Mouse (Mus musculus) intestine, embryonic 15.5 days (tissue): ENCODE data around the gene Pttg1ip. TPM values are rescaled to one million over a fixed set of nuclear protein-coding genes. Genes with fewer than 3 reads are reported as not detected.

Experiments
- ATAC-seq: fragments of 200-750 bp; cut with Nextera tagmentation; 2 replicates; pipeline ENCODE4 v1.8.0; 2017; ENCODE audit warnings: moderate TSS enrichment, moderate library complexity
- H3K27ac ChIP-seq: fragments of 300-500 bp; sonication (generic); 2 replicates; pipeline ENCODE4 v1.5.1; 2015; ENCODE audit warnings: mild to moderate bottlenecking, inconsistent platforms
- H3K27me3 ChIP-seq: fragments of 300-500 bp; sonication (generic); replicated peaks from 2 replicates; pipeline ENCODE4 v1.6.1; 2015; ENCODE audit warnings: inconsistent platforms
- H3K36me3 ChIP-seq: fragments of 300-500 bp; sonication (generic); 2 replicates; pipeline ENCODE4 v1.6.1; 2015; ENCODE audit warnings: inconsistent platforms
- H3K4me1 ChIP-seq: fragments of 300-500 bp; sonication (generic); replicated peaks from 2 replicates; pipeline ENCODE4 v1.6.1; 2015; ENCODE audit warnings: inconsistent platforms
- H3K4me2 ChIP-seq: fragments of 300-500 bp; sonication (generic); replicated peaks from 2 replicates; pipeline ENCODE4 v1.6.1; 2015; ENCODE audit warnings: mild to moderate bottlenecking, inconsistent platforms
- H3K4me3 ChIP-seq: fragments of 300-500 bp; sonication (generic); replicated peaks from 2 replicates; pipeline ENCODE4 v1.5.1; 2015; ENCODE audit warnings: inconsistent platforms
- H3K9ac ChIP-seq: fragments of 300-500 bp; sonication (generic); 2 replicates; pipeline ENCODE4 v1.6.1; 2015; ENCODE audit warnings: inconsistent platforms
- H3K9me3 ChIP-seq: fragments of 300-500 bp; sonication (generic); 2 replicates; pipeline ENCODE4 v1.6.1; 2016; ENCODE audit warnings: inconsistent platforms
- WGBS: fragments of 180-500 bp; shearing (Covaris S2); methylation state at CpG from one replicate; pipeline ENCODE4 v1.1.7; 2015; 5-methylcytosine and 5-hydroxymethylcytosine counted together
- polyA plus RNA-seq: library from polyadenylated mRNA; unstranded; fragments of >200 nt; fragmentation: Nextera tagmentation; extraction: Ambion mirVana; gene quantifications from 2 replicates; pipeline ENCODE4 v1.2.1, GENCODE M21; 2015

The Pttg1ip gene
- polyA plus RNA-seq, 1 experiment from 2014 or later, result 146 TPM

DNA sequence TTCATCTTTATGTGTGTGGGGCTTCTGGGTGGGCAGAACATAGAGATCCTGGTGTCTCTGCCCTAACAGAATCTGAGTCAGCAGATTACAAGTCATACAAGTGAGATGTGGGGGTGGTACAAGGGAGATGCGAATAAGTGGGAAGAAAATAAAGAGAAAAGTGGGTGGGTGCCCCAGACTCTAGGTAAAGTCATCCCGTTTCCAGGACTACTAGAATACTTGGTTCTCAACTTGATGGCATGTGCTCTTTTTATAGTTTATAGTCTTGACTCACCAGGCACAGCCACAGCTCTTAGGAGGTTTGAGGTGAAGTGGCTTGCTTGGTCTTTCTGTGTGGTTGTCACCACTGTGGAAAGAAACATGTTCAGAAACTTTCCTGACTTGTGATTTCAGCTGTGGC, 14.5 kb downstream of the Pttg1ip start:
- Histone ChIP-seq H3K36me3 (peaks cover 49% of the 10 kb centered on the region), H3K27me3 (no peaks in the 10 kb centered on the region), H3K9ac (no peak overlapping the region), H3K4me2 (no peak overlapping the region), H3K4me1 (no peaks in the 10 kb centered on the region), H3K9me3 (no peaks in the 10 kb centered on the region), H3K27ac (no peak overlapping the region), H3K4me3 (no peak overlapping the region)
- ATAC-seq, result no peak
- 90% methylated on average over 2 of the region's 2 CpGs for WGBS

DNA sequence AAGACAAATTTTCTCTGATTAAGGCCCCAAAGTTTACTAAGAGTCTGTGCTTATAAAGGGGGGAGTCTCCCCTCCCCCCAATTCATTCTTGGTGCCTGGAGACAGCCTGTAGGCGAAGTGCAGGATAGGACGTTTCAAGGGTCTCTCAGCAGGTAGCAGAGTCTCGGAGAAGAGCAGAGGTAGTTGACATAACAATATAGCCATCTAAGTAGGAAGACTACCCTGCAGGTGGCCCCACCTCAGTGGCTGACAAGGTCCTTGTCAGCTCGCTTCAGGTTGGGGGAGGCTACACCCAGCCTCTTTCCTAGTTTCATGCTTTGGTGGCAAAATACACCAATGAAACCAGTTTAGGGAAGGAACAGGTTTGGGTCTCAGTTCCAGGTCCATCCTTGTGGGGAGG, 21.5 kb downstream of the Pttg1ip start:
- no peak for ATAC-seq
- Histone ChIP-seq H3K4me3 (no peak overlapping the region), H3K27ac (no peak overlapping the region), H3K27me3 (no peaks in the 10 kb centered on the region), H3K9me3 (no peaks in the 10 kb centered on the region), H3K9ac (no peak overlapping the region), H3K4me2 (no peak overlapping the region), H3K4me1 (0 out of 2 replicates have a peak, but pooled peaks cover 11% of the 10 kb centered on the region), H3K36me3 (peaks cover 3% of the 10 kb centered on the region; the same call in 1 of the 2 replicates)
- 66% methylated on average over 4 of the region's 4 CpGs for WGBS

DNA sequence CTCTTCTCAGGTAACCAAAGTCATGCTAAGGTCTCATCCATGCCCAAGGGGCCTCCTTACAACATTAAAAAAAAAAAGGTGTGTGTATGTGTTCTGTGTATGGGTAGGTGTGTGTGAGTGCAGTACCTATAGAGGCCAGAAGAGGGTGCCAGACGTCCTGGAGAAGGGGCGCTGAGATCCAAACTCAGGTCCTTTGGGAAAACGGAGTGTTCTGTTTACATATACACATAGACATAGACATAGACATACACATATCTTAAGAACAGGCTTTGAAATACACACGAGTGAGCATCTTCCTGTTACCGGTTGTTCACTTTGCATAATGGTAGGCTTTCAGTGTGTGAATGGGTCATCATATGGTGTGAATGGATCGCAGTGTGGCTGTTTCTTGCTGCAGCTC, 22.6 kb downstream of the Pttg1ip start:
- no peaks in the 10 kb centered on the region for H3K9me3 ChIP-seq
- H3K27ac ChIP-seq, result no peak overlapping the region
- no peak for ATAC-seq
- no peak overlapping the region for H3K4me2 ChIP-seq
- no peak overlapping the region for H3K4me3 ChIP-seq
- WGBS, result 85% methylated on average over 6 of the region's 6 CpGs
- H3K27me3 ChIP-seq, result no peaks in the 10 kb centered on the region
- no peak overlapping the region for H3K9ac ChIP-seq
- H3K36me3 ChIP-seq, result 0 out of 2 replicates have a peak, but pooled peaks cover 4% of the 10 kb centered on the region
- H3K4me1 ChIP-seq, result 0 out of 2 replicates have a peak, but pooled peaks cover 11% of the 10 kb centered on the region

DNA sequence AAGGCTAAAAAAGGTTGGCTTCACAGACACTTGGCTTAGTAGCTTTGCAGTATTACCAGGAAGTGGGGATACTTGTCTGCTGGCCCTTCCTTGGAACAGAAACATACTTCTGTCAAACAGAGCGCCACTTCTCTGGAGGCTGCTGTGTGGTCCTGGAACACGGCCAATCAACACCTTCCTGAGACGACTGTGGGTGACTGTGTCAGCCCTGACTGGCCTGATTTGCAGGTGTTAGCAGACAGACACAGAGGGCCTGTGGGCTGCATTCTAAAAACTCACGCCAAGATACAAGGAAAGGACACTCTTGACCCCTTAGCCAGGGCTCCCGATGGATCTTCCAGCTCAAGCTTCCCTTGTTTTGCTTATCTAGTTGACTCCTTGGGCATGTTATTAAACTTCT, 23.4 kb downstream of the Pttg1ip start:
- 0 out of 2 replicates have a peak, but pooled peaks cover 11% of the 10 kb centered on the region for H3K4me1 ChIP-seq
- WGBS, result 65% methylated on average over 5 of the region's 5 CpGs
- 0 out of 2 replicates have a peak, but pooled peaks cover 4% of the 10 kb centered on the region for H3K36me3 ChIP-seq
- no peak overlapping the region for H3K4me3 ChIP-seq
- no peaks in the 10 kb centered on the region for H3K27me3 ChIP-seq
- H3K27ac ChIP-seq, result 0 out of 2 replicates have a peak overlapping the region, but pooled peaks have one; percentile 32
- H3K9me3 ChIP-seq, result no peaks in the 10 kb centered on the region
- ATAC-seq, result no peak
- H3K4me2 ChIP-seq, result no peak overlapping the region
- no peak overlapping the region for H3K9ac ChIP-seq

DNA sequence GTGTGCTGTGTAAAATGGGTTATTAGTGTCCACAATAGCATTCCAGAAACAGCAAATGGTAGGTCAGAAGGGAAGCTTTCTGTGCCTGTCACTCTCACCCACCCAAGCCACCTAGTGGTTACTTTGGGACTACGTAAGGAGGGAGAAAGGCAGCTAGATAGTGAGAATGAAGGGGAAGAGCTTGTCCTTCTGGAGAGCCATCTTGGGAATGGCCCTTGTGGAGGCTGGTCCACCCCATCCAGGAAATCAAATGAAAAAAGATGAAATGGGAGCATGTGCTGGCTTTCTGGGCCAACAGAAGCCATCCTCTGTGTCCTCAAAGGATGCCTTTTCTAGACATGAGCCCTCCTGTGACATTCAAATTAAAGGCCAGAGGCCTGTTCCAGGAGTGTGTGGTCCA, 23.8 kb downstream of the Pttg1ip start:
- ATAC-seq, result peak; percentile 22

DNA sequence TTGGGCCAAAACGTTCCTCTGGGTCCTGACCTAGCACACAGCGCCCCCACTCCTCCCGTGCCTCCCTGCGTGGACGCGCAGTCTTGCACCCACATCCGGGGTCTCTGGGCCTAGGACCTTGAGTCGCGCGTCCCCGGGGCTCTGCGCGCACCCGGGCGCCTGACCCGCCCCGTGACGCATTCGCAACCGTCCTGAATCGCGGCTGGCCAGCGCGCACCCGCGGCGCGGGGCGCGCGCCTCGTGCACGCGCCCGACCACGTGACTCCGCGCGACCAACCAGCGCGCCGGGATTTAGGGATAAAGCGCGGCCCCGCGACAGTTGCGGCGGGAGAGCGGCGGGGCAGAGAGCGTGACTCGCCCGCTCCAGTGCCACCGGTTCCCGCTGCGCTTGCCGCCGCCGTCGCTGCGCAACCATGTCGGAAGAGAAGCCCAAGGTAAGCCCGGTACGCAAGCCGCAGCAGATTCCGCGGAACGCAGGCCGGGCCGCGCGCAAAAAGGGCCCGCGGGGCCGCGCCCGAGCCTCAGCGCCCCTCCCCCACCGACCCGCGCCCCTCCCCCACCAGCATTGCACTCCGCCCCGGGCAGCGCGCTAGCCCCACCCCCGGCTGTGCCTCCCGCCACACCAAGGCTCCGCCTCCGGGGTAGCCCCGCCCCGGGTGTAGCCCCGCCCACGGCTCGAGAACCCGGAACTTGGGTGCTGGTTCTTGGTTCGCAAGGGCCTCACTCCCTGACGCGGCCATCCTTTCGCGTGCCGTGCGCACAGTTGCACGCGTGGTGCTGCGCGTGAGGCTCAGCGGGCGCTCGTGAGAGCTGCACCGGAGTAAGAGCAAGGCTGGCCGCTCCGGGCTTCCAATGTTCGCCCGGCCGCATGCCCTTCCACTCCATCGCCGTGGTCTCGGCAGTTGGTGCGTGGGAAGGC, 24.6 kb downstream of the Pttg1ip start, which contains the start of the genes Sumo3 and Gm49325:
Sumo3 (plus strand) TSS at position 190 of the 919 bp plus-strand sequence.
Gm49325 (plus strand) TSS at position 290 of the 919 bp plus-strand sequence.
- Histone ChIP-seq H3K9me3 (no peaks in the 10 kb centered on the region), H3K27me3 (no peaks in the 10 kb centered on the region), H3K9ac (peak within 1 kb of the TSS; percentile 79), H3K36me3 (peaks cover 14% of the 10 kb centered on the region; the same call in 1 of the 2 replicates), H3K4me2 (peak within 1 kb of the TSS; percentile 74), H3K4me1 (0 out of 2 replicates have a peak, but pooled peaks cover 11% of the 10 kb centered on the region), H3K27ac (peak within 1 kb of the TSS; percentile 96), H3K4me3 (peak within 1 kb of the TSS; percentile 70)
- WGBS, result under 1% methylated on average over 104 of the region's 119 CpGs
- peak; percentile 94 for ATAC-seq

More for the DNA sequence above, 23.8 kb downstream of the Pttg1ip start:
- H3K36me3 ChIP-seq, result 0 out of 2 replicates have a peak, but pooled peaks cover 6% of the 10 kb centered on the region
- no peak overlapping the region for H3K9ac ChIP-seq
- no peaks in the 10 kb centered on the region for H3K27me3 ChIP-seq
- 0 out of 2 replicates have a peak, but pooled peaks cover 11% of the 10 kb centered on the region for H3K4me1 ChIP-seq
- peak overlapping the region; percentile 96 for H3K27ac ChIP-seq
- no peaks in the 10 kb centered on the region for H3K9me3 ChIP-seq
- H3K4me2 ChIP-seq, result peak overlapping the region; percentile 74
- peak overlapping the region; percentile 70 for H3K4me3 ChIP-seq
- WGBS, result 29% methylated on average over 1 of the region's 1 CpGs

DNA sequence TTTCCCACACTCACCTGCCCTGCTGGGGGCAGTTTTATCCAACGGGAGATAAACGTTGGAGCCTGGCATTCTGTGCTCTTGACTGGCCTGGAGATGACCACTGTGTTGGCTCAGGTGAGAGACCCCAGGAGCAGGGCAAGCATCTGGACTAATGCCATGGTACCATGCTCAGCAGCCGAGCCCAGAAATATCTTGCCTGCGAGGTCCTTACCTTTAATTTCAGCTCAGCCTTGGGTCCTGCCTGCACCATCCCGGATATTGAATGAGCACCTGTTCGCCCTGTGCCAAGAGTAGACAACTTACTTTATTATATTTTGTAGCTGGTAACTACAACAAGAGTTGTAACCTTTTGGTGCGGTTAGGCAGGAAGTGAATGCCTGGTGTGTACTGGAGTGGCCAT, 25.3 kb downstream of the Pttg1ip start:
- 0 out of 2 replicates have a peak, but pooled peaks cover 11% of the 10 kb centered on the region for H3K4me1 ChIP-seq
- peak overlapping the region; percentile 96 for H3K27ac ChIP-seq
- peaks cover 20% of the 10 kb centered on the region for H3K36me3 ChIP-seq
- H3K9me3 ChIP-seq, result no peaks in the 10 kb centered on the region
- peak overlapping the region; percentile 70 for H3K4me3 ChIP-seq
- no peaks in the 10 kb centered on the region for H3K27me3 ChIP-seq
- WGBS, result 29% methylated on average over 7 of the region's 7 CpGs
- H3K9ac ChIP-seq, result peak overlapping the region; percentile 79
- H3K4me2 ChIP-seq, result peak overlapping the region; percentile 74
- ATAC-seq, result peak; percentile 41

DNA sequence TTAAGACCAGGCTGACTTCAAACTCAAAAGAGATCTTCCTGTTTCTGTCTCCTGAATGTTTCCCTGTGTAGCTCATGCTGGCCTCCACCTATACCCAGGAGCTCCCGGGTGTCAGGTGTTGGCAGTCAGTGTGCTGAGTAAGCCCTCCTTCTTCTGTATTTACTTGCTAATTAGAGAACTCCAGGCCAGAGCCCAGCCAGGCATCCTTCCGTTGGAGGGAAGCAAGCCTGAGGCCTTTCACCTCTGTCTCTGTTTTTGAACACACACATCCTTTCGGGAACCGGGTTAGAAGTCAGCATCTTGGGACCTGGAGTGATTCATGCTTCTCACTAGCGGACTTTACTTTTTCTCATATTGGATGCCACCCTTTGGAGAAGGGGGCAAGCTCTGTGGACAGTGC, 25.9 kb downstream of the Pttg1ip start:
- H3K27ac ChIP-seq, result 0 out of 2 replicates have a peak overlapping the region, but pooled peaks have one; percentile 8
- H3K4me2 ChIP-seq, result peak overlapping the region; percentile 74
- H3K4me3 ChIP-seq, result peak overlapping the region; percentile 70
- no peaks in the 10 kb centered on the region for H3K9me3 ChIP-seq
- H3K27me3 ChIP-seq, result no peaks in the 10 kb centered on the region
- peaks cover 22% of the 10 kb centered on the region for H3K36me3 ChIP-seq
- WGBS, result 68% methylated on average over 5 of the region's 5 CpGs
- 0 out of 2 replicates have a peak, but pooled peaks cover 11% of the 10 kb centered on the region for H3K4me1 ChIP-seq
- H3K9ac ChIP-seq, result no peak overlapping the region; the same call in 1 of the 2 replicates
- no peak for ATAC-seq

DNA sequence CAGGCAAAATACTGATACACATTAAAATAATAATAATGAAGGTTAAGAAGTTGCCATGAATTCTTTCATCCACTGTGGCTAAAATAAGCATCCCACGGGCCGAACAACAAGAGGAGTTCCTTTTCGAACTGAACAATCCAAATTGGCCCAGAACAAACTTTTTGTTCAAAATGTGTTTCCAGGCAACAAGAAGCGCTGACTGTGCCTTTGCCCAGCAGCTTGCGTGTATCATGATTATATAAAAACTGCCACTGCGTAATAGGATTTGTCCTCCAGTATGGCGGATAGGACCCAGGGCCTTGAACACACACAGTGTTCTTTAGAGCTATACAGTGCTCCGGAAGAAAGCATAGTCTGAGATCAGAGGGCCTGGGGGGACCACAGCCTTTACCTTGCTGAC, 27.1 kb downstream of the Pttg1ip start:
- H3K4me1 ChIP-seq, result 0 out of 2 replicates have a peak, but pooled peaks cover 12% of the 10 kb centered on the region
- no peaks in the 10 kb centered on the region for H3K27me3 ChIP-seq
- WGBS, result 94% methylated on average over 8 of the region's 8 CpGs
- no peak for ATAC-seq
- no peak overlapping the region for H3K4me2 ChIP-seq
- no peaks in the 10 kb centered on the region for H3K9me3 ChIP-seq
- no peak overlapping the region for H3K9ac ChIP-seq
- peaks cover 24% of the 10 kb centered on the region for H3K36me3 ChIP-seq
- H3K27ac ChIP-seq, result no peak overlapping the region
- no peak overlapping the region for H3K4me3 ChIP-seq

DNA sequence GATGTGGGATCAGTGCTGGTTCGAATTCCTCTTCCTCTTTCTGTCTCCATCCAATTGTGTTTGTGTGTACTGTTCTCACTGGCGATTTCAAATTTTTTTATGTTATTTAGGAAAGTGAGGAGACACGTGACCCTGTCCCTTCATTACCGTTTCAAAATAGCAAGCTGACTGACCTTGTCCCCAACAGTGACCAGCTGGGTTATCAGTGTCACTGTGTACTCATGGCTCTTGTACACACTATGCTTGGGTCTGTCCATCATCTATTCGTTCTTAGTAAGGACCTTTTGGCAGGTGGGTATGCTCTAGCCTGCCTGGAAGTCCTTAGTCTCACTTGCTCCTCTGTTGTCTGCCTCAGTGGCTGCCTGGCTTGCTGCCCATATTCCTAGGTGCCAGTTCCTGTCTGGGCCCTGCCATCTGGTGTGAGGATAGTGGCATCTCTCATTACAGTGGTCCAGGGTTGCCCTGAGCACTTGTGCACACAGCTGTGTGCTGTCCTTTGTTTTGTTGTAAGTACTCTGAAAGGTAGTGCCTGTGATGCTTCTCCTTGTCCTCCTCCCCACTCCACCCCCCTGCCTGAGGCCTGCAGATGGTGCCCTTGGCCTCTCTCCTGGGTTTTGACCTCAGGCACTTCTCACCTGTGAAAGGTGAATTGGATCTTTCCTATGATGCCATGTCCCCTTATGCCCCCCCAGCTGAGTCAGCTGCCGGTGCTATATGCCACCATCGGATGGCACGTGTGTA, 28.9 kb downstream of the Pttg1ip start:
- Histone ChIP-seq H3K4me3 (no peak overlapping the region), H3K4me2 (no peak overlapping the region), H3K36me3 (peaks cover 33% of the 10 kb centered on the region), H3K9me3 (no peaks in the 10 kb centered on the region), H3K27me3 (no peaks in the 10 kb centered on the region), H3K9ac (no peak overlapping the region), H3K4me1 (0 out of 2 replicates have a peak, but pooled peaks cover 13% of the 10 kb centered on the region), H3K27ac (no peak overlapping the region)
- WGBS, result 85% methylated on average over 8 of the region's 8 CpGs
- no peak for ATAC-seq

DNA sequence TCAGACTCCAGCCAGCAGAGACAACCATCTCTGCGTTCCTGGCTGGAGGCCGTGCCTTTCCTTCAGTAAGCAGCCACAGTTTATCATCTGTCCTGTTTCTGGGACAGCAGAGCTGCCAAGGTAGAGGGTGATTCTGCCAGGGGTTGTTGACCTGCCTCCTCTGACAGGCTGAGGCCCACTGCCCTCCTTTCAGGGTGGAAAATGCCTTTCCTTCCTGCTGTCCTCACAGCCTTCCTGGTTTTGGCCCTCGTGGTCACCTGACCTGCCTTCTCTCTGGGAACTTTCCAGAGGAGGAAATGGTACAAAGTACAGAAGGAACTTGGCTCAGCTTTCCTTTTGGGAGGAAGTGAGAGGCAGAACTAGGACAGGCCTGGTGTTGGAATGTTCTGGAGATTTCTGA, 31.9 kb downstream of the Pttg1ip start:
- peak; percentile 90 for ATAC-seq
- Histone ChIP-seq H3K9me3 (no peaks in the 10 kb centered on the region), H3K27ac (peak overlapping the region; percentile 85), H3K4me3 (no peak overlapping the region), H3K4me1 (0 out of 2 replicates have a peak, but pooled peaks cover 2% of the 10 kb centered on the region), H3K36me3 (peaks cover 45% of the 10 kb centered on the region), H3K27me3 (no peaks in the 10 kb centered on the region), H3K4me2 (no peak overlapping the region), H3K9ac (no peak overlapping the region)
- WGBS, result 64% methylated on average over 3 of the region's 3 CpGs

DNA sequence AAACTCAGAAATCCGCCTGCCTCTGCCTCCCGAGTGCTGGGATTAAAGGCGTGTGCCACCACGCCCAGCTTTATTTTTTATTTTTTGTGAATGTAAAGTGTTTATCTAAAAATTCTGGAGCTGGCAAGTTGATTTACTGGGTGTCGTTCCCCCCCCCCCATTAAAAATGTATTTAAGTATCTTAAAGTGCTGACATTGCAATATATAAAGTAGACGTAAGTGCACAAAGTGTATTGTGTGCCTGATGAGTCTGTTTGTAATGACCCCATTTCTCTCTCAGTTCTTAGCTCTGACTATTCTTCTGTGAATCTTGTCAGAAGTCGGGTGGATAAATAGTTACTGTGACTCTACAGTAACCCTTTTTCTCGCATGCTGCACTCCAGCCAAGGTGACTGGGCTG, 34.1 kb downstream of the Pttg1ip start:
- no peaks in the 10 kb centered on the region for H3K9me3 ChIP-seq
- H3K4me3 ChIP-seq, result no peak overlapping the region
- no peak overlapping the region for H3K4me2 ChIP-seq
- H3K9ac ChIP-seq, result no peak overlapping the region
- no peak for ATAC-seq
- 0 out of 2 replicates have a peak, but pooled peaks cover 2% of the 10 kb centered on the region for H3K4me1 ChIP-seq
- H3K27me3 ChIP-seq, result no peaks in the 10 kb centered on the region
- no peak overlapping the region for H3K27ac ChIP-seq
- WGBS, result 89% methylated on average over 8 of the region's 8 CpGs
- peaks cover 42% of the 10 kb centered on the region for H3K36me3 ChIP-seq
